Mouse (Mus musculus) liver, adult 2 months (tissue): ENCODE measurements around the gene Olfr1512.

Experiments
- CTCF ChIP-seq: fragments of 200-500 bp; IDR thresholded peaks from 2 replicates; pipeline ENCODE4 v1.5.1; 2011; ENCODE audit warnings: low read depth, low read length, control low read depth
- POLR2A ChIP-seq: fragments of 200-500 bp; IDR thresholded peaks from 2 replicates; pipeline ENCODE4 v1.6.1; 2011; ENCODE audit warnings: low read length, control low read depth; ENCODE audit not compliant: insufficient read depth; ENCODE audit errors: extremely low read depth

DNA sequence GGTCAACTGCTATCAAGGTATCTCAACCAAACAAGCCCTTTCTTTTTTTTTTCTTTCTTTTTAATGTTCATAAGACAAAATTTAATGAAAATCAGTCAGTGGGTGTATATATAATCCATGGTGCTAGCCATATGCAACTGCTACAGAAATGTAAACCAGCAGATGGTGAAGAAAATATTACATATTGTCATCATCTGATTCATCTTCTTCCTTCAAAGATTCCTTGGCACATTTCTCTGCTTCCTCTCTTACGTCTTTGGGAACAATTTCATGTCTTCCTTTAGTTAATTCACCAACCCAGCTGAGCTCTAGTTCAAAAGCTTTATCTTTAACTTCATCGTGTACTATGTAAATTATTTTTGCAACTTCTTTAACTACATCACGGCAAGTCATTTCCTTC, 10.2 kb downstream of the Olfr1512 start:
- TF ChIP-seq CTCF: no peak
- TF ChIP-seq POLR2A: no peak
